Mouse (Mus musculus): ENCODE data around the gene Rgs8. TPM values are rescaled to one million over a fixed set of nuclear protein-coding genes. Genes with fewer than 3 reads are reported as not detected.
A peak's percentile ranks its signal among the peaks of the same experiment; 100 is the strongest.

The Rgs8 gene
- polyA plus RNA-seq, 1 experiment from 2014 or later: 17.0 TPM

DNA sequence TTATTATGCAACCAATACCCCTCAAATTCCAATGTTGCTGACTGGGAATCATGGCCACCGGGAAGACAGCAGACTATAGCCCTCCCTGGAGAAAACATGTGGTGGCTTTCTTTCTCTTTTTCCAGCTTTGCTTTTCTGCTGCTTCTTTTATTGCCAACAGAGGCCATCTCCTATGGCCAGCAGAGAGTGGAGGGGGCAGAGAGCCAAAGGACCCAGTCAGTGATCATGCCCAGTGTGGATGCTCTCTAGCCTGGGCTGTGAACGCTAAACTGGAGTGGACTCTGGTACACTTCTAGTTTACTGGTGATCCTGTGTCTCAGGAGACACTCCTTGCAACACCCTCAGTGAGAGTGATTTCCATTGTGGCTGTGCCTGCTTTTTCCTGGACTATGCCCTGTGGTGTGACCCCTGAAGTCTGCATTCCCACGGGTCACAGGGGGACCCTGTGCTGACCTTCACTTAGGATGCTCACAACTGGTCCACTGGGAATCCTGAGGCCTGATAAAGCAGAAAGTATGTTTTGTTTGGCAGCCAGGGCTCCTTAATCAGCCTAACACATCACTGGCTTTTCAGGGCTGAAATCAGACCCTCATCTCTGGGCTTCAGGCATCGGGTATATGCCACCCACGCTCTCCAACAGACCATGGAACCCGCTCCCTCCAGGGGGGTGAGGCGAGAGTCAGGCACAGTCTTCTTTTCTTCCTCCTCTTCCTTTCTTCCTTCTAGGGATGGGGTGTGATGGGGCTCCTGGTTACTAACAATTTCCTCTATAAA, 45.7 kb downstream of the Rgs8 start:
- 73% methylated on average over 7 of the region's 7 CpGs for WGBS
- H3K27me3 ChIP-seq (replicated peaks): no peaks in the 10 kb centered on the region
- H3K9ac ChIP-seq: no peak overlapping the region
- ATAC-seq (ENCODE audit: low FRiP score, low read depth): no peak
- H3K4me1 ChIP-seq: peaks cover 8% of the 10 kb centered on the region
- no peak overlapping the region for H3K4me2 ChIP-seq (replicated peaks)
- no peaks in the 10 kb centered on the region for H3K9me3 ChIP-seq
- no peak overlapping the region for H3K4me3 ChIP-seq
- H3K36me3 ChIP-seq: peaks cover 7% of the 10 kb centered on the region; the same call in 1 of the 2 replicates
- H3K27ac ChIP-seq: no peak overlapping the region

DNA sequence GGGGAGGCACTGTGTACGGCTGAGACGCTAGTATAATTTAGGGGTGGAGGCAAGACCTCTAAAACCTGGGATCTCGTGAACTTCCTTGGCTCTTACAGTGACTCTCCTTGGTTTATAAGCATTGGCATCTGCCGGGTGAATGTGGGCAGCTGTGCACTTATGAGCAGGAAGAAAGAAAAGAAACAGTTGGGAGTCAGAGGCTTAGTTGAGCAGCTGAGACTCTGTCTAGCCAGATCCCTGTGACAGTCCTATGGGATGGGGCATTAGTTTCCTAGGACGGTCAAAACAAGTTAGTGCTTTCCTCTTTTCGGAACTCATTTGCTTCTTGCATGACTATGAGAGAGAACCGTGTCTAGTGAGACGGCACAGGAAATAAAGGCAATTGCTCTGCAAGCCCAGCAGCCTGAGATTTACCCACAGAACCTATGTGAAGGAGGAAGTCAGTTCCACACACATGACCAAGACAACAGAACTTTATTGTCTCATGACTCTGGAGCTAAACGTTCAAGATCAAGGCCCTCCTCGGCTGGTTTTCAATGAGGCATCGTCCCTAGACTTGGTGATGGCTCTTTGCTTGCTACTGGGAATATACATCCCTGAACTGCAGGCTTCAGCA, 47.7 kb downstream of the Rgs8 start:
- Histone ChIP-seq H3K9me3 (no peaks in the 10 kb centered on the region), H3K27ac (no peak overlapping the region), H3K9ac (no peak overlapping the region), H3K4me2 (replicated peaks) (no peak overlapping the region), H3K4me3 (no peak overlapping the region), H3K4me1 (peaks cover 23% of the 10 kb centered on the region), H3K36me3 (no peaks in the 10 kb centered on the region), H3K27me3 (replicated peaks) (no peaks in the 10 kb centered on the region)
- no peak for ATAC-seq (ENCODE audit: low FRiP score, low read depth)
- WGBS: 85% methylated on average over 11 of the region's 11 CpGs

DNA sequence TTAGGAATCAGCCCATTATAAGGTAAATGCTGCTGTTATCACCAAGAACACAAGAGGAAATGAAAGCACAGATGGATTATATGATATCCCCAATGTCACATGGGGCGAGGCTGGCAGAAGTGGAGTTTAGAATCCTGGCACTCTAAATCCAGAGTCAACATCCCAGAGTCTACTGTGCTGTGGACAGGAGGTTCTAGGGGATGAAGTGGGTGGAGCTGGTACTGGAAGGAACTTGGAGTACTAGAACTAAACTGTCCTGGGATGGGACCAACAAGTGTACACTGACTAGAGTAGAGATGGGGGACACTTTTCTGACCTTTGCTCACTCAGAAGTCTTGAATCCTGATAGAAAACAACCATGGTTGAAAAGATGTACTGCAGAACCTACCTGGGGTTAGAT, 48.6 kb downstream of the Rgs8 start:
- H3K27ac ChIP-seq: no peak overlapping the region
- no peak overlapping the region for H3K9ac ChIP-seq
- 88% methylated on average over 1 of the region's 1 CpGs for WGBS
- ATAC-seq (ENCODE audit: low FRiP score, low read depth): no peak
- peaks cover 23% of the 10 kb centered on the region for H3K4me1 ChIP-seq
- H3K27me3 ChIP-seq (replicated peaks): no peaks in the 10 kb centered on the region
- H3K9me3 ChIP-seq: no peaks in the 10 kb centered on the region
- no peak overlapping the region for H3K4me2 ChIP-seq (replicated peaks)
- no peaks in the 10 kb centered on the region for H3K36me3 ChIP-seq
- H3K4me3 ChIP-seq: no peak overlapping the region

DNA sequence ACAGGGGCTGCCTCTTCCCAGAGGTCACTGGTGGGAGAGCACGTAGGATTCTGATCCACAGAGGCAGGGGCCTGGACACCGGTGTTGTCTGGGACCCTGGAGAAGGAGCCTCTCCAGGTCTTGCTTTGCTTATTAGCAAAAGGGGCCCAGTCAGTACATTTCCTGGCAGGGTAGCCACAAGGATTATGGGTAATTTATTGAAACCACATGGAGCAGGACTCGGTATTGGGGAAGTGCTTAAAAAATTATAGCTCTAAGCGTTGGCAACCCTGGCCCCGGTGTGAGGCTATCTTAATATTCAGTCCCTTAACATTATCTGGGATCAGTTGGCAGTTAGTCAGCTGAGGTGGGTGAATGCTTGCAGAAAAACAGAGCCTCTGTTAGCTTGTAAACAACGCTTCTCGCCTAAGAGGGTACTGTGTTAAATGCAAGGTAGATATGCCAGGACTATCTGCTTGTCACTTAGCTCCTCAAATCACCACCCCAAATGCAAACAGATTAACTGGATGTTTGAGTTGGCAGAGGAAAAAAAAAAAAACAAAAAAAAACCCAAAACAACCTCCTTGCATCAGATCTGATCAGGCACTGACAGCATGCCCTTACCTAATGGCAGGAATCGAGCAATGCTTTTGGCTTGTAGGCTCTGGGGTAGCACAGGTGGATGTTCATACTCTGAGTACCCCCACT, 49.5 kb downstream of the Rgs8 start:
- WGBS: 85% methylated on average over 8 of the region's 8 CpGs
- Histone ChIP-seq H3K9me3 (no peaks in the 10 kb centered on the region), H3K27me3 (replicated peaks) (no peaks in the 10 kb centered on the region), H3K4me2 (replicated peaks) (no peak overlapping the region), H3K36me3 (no peaks in the 10 kb centered on the region), H3K9ac (no peak overlapping the region), H3K4me3 (no peak overlapping the region), H3K4me1 (peaks cover 23% of the 10 kb centered on the region), H3K27ac (no peak overlapping the region)
- no peak for ATAC-seq (ENCODE audit: low FRiP score, low read depth)

DNA sequence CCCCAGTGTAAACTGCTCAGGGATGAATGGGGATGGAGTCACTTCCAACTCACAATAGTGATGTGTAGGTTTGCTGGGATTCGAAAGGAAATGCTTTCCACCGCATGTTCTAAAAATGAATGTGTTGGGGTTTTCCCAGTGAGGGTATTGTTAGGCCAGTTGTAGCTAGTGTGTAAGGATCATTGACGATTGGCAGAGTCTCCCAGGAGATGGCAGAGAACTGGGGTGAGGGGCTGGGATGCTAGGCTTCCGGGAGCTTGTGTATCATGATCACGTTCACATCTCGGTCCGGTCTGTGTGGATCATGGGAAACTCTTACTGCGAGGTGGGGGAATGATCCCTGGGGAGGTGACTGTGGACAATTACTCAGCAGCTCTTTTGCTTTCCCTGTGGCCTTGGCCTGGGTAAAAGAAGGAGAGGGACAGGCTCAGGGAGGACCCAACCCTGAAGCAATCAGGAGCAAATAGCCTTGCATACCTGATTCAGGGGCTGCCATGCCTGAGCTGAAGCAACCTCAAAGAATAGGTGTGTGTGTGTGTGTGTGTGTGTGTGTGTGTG, 50.1 kb downstream of the Rgs8 start:
- peak overlapping the region; percentile 31; the same call in 1 of the 2 replicates for H3K4me2 ChIP-seq (replicated peaks)
- H3K36me3 ChIP-seq: no peaks in the 10 kb centered on the region
- WGBS: 59% methylated on average over 8 of the region's 8 CpGs
- H3K4me1 ChIP-seq: peaks cover 23% of the 10 kb centered on the region
- ATAC-seq (ENCODE audit: low FRiP score, low read depth): 0 out of 2 replicates have a peak, but pooled peaks have one; percentile 8
- H3K27me3 ChIP-seq (replicated peaks): no peaks in the 10 kb centered on the region
- H3K9me3 ChIP-seq: no peaks in the 10 kb centered on the region
- H3K4me3 ChIP-seq: no peak overlapping the region
- H3K27ac ChIP-seq: no peak overlapping the region
- no peak overlapping the region for H3K9ac ChIP-seq

DNA sequence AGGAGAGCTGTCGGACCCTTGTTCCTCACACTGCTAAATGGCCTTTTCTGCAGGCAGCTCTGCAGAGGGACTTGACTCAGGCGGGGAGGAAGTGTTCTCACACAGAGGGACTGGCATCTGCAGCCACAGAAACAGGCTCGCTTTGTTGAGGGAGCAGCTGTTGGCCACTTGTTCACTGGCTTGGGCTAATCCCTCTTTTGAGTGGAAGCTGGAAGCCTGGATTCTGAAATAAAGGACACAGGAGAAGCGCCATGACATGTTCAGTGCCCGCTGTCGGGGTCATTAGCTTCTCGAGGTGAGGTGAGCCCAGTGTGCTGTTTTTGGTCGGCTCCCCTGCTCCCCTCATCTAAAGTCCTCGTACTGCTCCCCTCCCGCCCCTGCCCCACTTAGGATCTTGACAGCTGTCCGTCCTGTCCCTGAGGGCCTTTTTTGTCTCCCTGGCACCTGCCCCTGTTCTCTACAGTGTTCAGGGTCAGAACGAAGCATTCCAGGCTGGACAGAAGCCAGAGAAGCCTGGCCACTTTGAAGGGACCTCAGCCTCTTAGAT, 50.7 kb downstream of the Rgs8 start:
- peak overlapping the region; percentile 42; the same call in 1 of the 2 replicates for H3K27ac ChIP-seq
- no peak overlapping the region for H3K4me3 ChIP-seq
- peak overlapping the region; percentile 31 for H3K4me2 ChIP-seq (replicated peaks)
- WGBS: 7% methylated on average over 12 of the region's 12 CpGs
- H3K9ac ChIP-seq: no peak overlapping the region
- H3K9me3 ChIP-seq: no peaks in the 10 kb centered on the region
- H3K4me1 ChIP-seq: peaks cover 23% of the 10 kb centered on the region
- no peaks in the 10 kb centered on the region for H3K36me3 ChIP-seq
- H3K27me3 ChIP-seq (replicated peaks): no peaks in the 10 kb centered on the region
- peak; percentile 79 for ATAC-seq (ENCODE audit: low FRiP score, low read depth)

DNA sequence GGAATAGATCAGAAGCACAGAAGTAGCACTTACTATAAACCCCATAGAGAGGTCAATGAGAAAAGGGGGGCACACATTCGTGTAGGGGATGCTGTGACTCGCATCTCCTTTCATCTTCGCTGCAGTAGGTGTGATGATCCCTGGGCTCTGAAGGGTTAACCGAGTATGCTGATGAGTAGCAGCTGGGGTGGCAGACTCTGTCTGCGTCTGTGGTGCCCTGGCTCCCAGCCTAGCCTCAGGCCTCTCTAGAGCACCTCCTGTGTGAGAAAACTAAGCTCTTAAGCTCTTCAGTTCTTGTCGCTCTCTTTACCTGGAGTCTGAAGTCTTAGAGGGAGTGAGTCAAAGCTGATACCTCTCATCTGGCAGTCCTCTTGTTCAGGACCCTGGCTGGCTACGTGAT, 51.3 kb downstream of the Rgs8 start:
- H3K36me3 ChIP-seq: no peaks in the 10 kb centered on the region
- no peak overlapping the region for H3K9ac ChIP-seq
- no peak overlapping the region for H3K4me3 ChIP-seq
- no peak overlapping the region for H3K27ac ChIP-seq
- ATAC-seq (ENCODE audit: low FRiP score, low read depth): no peak
- H3K27me3 ChIP-seq (replicated peaks): no peaks in the 10 kb centered on the region
- H3K9me3 ChIP-seq: no peaks in the 10 kb centered on the region
- H3K4me1 ChIP-seq: peaks cover 23% of the 10 kb centered on the region
- H3K4me2 ChIP-seq (replicated peaks): peak overlapping the region; percentile 31; the same call in 1 of the 2 replicates
- WGBS: 16% methylated on average over 7 of the region's 7 CpGs

DNA sequence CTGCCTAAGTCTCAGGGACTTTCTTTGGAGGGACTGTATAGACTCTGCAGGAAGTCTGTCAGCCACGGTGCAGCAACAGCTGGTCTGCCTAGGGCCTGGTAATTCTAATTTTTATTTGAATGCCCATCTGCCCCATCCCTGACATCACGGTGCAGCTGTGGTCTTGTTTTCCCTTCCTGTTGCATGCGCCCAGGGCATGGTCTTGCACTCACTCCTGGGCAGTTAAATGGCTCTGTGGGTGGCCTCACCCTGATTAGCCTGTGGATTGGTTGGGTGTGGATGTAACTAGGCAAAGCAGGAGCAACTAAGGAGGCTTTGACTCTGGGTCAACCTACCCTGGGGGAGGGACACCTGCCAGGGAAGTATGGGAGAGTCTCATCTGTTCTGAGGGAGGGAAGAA, 52.2 kb downstream of the Rgs8 start:
- H3K27ac ChIP-seq: no peak overlapping the region

DNA sequence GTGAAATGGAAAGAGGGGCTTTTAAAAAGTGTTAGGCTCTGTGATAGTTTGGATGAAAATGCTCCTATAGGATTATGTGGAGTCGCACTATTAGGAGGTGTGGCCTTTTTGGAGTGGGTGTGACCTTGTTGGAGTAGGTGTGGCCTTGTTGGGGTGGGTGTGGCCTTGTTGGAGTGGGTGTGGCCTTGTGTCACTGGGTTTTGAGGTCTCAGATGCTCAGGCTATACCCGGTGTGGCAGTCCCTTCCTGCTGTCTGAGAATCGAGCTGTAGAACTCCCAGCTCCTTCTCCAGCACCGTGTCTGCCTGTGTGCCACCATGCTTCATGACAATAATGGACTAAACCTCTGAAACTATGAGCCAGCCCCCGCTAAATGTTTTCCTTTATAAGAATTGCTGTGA, 55.8 kb downstream of the Rgs8 start:
- Histone ChIP-seq H3K27me3 (replicated peaks) (no peaks in the 10 kb centered on the region), H3K4me2 (replicated peaks) (no peak overlapping the region), H3K9me3 (no peaks in the 10 kb centered on the region), H3K4me1 (peaks cover 14% of the 10 kb centered on the region), H3K9ac (no peak overlapping the region), H3K27ac (no peak overlapping the region), H3K4me3 (no peak overlapping the region), H3K36me3 (no peaks in the 10 kb centered on the region)
- 93% methylated on average over 5 of the region's 5 CpGs for WGBS
- ATAC-seq (ENCODE audit: low FRiP score, low read depth): no peak

More for the DNA sequence above, 52.2 kb downstream of the Rgs8 start:
- peaks cover 23% of the 10 kb centered on the region for H3K4me1 ChIP-seq
- H3K9ac ChIP-seq: no peak overlapping the region
- H3K27me3 ChIP-seq (replicated peaks): no peaks in the 10 kb centered on the region
- H3K4me2 ChIP-seq (replicated peaks): no peak overlapping the region
- ATAC-seq (ENCODE audit: low FRiP score, low read depth): peak; percentile 41; the same call in 1 of the 2 replicates
- no peaks in the 10 kb centered on the region for H3K9me3 ChIP-seq
- WGBS: 12% methylated on average over 3 of the region's 3 CpGs
- H3K4me3 ChIP-seq: no peak overlapping the region
- H3K36me3 ChIP-seq: no peaks in the 10 kb centered on the region

DNA sequence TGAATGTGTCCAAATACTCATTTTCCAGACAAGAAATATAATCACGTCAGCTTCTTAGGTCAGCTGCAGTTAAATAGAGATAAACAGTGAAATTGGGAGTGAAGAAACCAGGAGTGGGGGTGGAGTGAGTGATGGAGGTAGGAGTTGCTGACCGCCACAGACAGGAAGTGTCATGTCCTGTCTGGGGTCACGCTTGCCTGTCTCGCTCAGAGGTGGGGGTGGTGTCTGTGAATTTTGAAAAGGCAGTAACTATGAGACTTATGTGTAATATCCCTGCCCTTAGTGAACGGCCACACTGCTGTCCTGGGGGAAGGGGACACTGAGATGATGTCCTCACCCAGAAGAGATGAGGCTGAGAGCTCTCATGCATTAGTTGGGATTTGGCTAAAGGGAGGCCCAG, 56.6 kb downstream of the Rgs8 start:
- no peak overlapping the region for H3K9ac ChIP-seq
- no peak overlapping the region for H3K4me2 ChIP-seq (replicated peaks)
- no peak for ATAC-seq (ENCODE audit: low FRiP score, low read depth)
- no peaks in the 10 kb centered on the region for H3K36me3 ChIP-seq
- no peak overlapping the region for H3K4me3 ChIP-seq
- H3K9me3 ChIP-seq: no peaks in the 10 kb centered on the region
- no peaks in the 10 kb centered on the region for H3K27me3 ChIP-seq (replicated peaks)
- no peak overlapping the region for H3K27ac ChIP-seq
- peaks cover 6% of the 10 kb centered on the region; the same call in 1 of the 2 replicates for H3K4me1 ChIP-seq
- WGBS: 78% methylated on average over 5 of the region's 5 CpGs

DNA sequence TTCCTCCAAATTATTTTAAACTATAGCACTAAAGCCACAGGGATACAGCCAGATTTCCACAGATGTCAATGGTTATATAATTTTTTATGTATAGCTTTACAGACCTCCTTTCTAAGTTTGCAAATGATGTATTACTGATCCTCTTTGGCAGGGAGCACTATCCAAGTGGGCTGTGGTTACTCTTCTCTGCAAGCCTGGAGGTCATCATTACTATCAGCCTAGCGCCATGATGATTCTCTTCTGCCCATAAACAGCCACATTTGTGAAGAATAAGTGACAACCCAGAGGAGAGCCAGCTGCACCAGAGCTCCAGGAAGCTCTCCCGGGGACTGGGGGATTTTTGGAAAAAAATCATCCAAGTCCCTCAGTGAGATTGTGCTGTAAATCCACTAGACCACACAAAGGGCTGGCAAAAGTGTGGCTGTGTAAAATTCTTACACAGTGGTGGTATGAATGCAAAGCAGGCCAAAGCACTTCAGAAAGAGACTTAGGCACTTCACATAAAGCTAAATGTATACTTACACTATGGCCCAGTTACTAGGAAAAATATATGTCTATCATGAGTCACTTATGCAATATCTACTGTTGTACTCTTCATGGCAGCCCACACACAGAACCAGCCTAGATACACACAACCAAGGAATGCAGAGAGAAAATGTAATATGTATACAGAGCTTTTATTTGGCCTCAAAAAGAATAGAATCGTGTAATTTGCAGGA, 58.9 kb downstream of the Rgs8 start:
- Histone ChIP-seq H3K9ac (no peak overlapping the region), H3K4me2 (replicated peaks) (no peak overlapping the region), H3K4me3 (no peak overlapping the region), H3K36me3 (no peaks in the 10 kb centered on the region), H3K9me3 (no peaks in the 10 kb centered on the region), H3K27me3 (replicated peaks) (no peaks in the 10 kb centered on the region), H3K4me1 (no peaks in the 10 kb centered on the region), H3K27ac (no peak overlapping the region)
- WGBS: 80% methylated on average over 3 of the region's 3 CpGs
- ATAC-seq (ENCODE audit: low FRiP score, low read depth): no peak

All from neural tube, embryonic 12.5 days (tissue).